Mouse (Mus musculus) cerebellum, postnatal 4 days (tissue): ENCODE results near the gene Pik3ca.

Experiments
- DNase-seq, 2 experiments: peaks; one replicate each; pipeline ENCODE4 v3.0.0; 2022; ENCODE audit warnings: low spot score in 2 of 2, mixed read lengths in 1 of 2

Pik3ca gene

GRCm38 (mm10) chr3:32397461-32398174 is at the start of gene Pik3ca:
Gene Pik3ca, plus strand, starts transcription at chr3:32397671.
- DNase-seq: peak; percentile 27 to 58

DNA sequence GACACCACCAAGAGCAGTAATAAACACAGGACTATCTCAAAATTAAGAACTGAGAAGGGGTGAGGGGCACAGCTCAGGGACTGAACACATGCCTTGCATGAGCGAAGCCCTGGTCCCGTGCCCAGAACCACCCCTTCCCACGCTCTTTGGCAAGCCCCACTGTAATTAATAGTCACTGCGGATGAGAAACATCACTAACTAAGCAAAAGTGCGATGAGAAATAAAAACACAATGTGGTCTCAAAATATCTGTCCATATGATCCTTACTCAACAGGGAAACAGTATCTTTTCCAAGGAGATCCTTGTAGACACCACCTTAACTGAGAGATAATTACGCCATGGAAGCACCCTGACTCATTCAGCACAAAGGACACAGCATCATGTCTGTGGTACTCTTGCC is 49.6 kb upstream of the Pik3ca start:
- peak in 1 of 2 experiments; percentile 32 for DNase-seq

- DNase-seq: no peak
These were observed 36.2 kb upstream of the Pik3ca start for GRCm38 (mm10) chr3:32361221-32361620.

GRCm38 (mm10) chr3:32364195-32364594 is 33.3 kb upstream of the Pik3ca start:
- DNase-seq: no peak

DNA sequence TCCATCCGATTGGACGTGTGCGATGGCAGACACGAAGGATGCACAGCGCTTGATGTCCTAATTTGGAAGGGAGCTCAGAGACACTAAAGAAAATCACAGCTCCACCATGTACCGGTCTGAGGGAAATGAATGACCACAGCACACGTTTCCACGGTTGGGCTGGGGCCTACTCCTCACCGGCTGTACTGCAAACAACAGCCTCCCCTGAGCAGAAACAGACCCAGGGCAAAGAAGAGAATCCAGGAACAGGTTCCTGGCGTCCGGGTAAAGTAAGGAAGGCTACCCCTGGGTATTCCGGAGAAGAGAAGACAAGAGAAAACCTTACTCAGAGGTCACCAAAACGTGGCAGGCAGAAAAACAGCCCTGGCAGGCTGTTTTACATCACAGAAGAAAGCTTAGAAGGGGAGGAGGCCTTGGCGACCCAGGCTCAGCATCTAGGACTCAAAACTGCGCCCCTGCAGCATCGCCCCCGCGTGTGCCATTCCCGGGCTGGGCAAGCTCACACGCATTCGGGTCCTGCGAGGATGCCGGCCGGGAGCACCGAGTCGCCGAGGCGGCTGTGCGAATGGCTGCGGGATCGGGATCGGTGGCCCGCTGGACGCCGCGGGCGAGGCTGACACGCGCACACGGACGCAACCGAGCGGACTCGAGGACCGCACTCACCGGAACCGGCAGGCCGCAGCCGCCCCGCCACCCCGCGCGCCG is 32.5 kb upstream of the Pik3ca start:
- peak in 1 of 2 experiments; percentile 27 for DNase-seq

- peak; percentile 60 to 76 for DNase-seq
These were observed 31.8 kb upstream of the Pik3ca start, which contains the start of gene Zmat3 for GRCm38 (mm10) chr3:32365546-32366245. Gene Zmat3, minus strand, starts transcription at chr3:32366014.

GRCm38 (mm10) chr3:32366246-32366734 is 31.2 kb upstream of the Pik3ca start:
- peak in 1 of 2 experiments; percentile 12 for DNase-seq

DNA sequence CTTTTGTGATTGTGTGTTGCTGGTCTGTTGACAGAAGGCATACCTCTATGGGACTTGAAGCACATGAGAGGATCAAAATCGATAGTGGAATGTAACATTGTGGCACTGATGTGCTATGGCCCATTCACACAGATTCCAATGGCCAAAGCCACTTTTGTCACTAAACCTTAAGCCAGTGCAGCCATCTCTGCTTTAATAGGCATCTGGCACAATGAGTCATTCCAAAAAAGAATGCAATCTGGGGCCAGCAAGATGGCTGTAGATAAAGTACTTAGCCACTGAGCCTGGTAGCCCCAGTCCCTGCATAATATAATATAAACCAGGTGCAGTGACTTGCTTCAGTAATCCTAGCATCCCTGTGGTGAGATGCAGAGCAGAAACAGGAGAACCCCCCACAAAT is 30.0 kb upstream of the Pik3ca start:
- DNase-seq: no peak

DNA sequence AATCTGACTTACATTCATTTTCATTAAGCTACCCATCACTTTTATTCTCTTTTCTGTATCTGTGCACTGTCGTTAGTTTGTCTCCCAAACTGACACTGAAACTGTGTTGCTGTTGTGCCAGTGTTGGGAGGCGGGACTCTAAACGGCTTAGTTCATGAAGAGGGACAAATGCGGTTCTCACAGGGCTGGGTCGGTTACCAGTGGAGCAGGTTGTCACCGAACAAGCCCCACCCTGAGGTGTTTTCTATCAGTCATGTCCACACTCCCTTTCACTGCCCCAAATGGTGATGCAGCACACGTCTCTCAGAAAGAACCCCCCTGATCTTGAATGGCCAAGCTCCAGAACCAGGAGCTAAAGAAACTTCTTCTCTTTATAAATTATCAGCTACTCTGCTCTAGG is 25.5 kb upstream of the Pik3ca start:
- no peak for DNase-seq

- DNase-seq: no peak
These were observed 25.0 kb upstream of the Pik3ca start for GRCm38 (mm10) chr3:32372470-32372869.

GRCm38 (mm10) chr3:32373236-32373635 is 24.2 kb upstream of the Pik3ca start:
- DNase-seq: no peak

- DNase-seq: no peak
These were observed 17.6 kb upstream of the Pik3ca start for GRCm38 (mm10) chr3:32379891-32380290.

DNA sequence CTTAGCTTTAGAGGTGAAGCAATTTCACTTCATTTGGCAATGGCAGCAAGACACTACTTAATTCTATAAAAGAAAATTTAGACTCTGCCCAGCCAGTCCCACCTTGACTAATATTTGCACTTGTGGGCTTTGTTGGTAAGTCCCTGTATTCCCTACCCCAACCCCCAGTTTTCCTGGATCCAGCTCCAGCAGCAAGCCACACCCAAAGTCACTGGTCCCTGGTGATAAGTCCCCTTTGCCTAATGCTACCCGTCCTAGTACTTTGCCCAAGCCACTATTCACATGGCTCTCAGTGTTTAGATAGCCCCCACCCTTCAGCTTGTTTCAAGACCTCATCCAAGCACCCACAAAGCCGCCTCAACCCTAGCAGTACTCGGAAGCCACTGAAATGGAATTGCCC is 15.9 kb upstream of the Pik3ca start:
- no peak for DNase-seq

DNA sequence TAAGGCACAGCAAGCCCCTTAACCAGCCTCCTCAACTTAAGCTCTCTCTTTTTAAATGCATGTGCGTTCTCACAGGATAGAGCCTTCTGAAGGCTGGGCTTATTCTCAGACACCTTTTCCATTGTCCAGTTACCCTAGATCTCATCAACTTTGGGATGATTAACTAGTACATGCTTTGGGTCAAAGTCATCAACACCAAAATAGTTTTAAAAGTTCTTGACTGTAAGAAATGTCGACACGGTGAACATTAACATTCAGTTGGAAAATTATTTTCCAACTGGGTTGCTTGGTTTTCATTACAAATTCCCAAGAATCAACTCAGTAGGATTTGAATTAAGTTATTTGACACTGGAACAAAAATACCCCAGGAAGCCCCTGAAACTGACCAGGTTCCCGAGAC is 4.6 kb upstream of the Pik3ca start:
- DNase-seq: no peak

DNA sequence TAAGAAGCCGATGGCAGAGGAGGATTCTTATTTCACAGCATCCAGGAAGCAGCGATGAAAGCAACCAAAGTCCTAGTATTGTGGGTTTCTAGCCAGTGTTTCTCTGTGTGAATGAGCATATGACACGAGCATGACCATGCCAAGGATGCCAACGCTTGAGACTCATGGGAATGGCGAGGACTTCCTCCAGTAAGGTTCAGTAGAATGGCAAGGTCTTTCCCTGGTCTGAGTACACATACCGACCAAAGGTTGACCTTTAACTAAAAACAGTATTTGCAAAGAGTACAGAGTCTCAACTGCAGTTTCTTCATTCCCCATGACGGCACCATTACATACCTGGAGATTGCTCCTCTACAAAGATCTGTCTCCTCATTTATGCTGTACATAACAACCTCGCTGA is 3.5 kb upstream of the Pik3ca start:
- DNase-seq: no peak

DNA sequence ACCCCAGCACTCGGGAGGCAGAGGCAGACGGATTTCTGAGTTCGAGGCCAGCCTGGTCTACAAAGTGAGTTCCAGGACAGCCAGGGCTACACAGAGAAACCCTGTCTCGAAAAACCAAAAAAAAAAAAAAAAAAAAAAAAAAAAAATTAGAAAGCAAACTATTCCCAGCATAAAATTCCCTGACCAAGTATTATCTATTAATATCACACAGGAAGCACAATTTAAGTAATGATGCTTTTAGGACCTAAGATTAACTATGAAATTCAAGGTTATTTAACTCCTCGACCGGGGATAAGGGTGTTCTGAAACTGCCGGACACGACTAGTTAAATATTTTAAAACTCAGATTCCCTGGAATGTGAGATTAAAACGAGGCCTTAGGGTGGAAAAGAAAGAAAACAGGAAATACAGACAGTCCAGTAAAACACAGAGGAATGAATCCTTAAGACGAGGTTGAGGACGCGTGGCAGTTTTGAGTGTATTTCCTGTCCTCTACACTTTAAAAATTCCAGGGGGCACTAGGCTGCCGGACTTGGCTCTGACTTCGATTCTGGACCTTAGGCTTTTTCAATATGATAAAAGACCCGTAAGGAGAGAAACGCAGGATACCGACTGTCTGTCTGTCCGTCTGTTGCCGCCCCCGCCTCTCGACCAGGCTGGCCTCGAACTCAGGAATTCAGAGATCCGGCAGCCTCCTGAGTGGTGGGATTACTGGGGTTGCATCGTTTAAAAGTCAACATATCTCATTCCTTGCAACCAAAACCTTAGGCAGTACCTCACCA is 1.5 kb upstream of the Pik3ca start:
- peak in 1 of 2 experiments; percentile 16 for DNase-seq

GRCm38 (mm10) chr3:32396794-32397460 is 544 bp upstream of the Pik3ca start:
- DNase-seq: peak; percentile 83 to 94

DNA sequence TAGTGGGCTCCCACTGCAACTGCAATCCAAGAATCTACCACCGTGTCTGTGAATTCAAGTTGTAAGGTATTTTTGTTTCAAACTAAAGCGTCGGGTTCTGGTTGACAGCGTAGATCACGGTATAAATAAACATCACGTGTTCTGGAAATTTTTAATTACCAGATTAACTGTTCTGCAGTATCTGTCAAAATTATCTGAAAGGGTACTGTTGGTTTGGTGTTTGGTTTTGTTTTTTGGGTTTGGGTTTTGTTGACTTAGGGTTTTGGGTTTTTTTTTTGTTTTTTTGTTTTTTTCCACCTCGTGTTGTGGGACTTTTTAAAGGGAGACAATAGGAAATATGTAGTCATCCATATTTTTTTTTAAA is 686 bp downstream of the Pik3ca start:
- no peak for DNase-seq

DNA sequence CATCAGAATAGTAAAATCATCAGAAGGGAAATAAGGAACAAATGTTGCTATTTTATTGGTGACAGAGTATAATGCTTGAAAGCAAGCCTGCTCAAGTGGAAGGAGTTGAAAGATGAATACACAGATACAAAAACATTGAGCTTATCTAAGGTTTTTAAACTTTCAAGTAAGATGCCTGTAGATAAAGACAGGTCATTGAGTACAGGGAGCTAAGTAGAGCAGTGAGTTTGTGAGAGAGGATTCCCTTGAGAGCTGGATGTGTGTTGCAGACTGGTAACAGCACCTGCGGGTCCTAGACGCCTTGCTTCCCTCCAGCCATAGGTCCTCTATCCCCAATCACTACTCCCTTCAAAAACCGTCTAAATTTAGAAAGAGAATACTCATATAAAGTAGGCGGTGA is 1.2 kb downstream of the Pik3ca start:
- DNase-seq: no peak

- DNase-seq: no peak
These were observed 1.9 kb downstream of the Pik3ca start for GRCm38 (mm10) chr3:32399381-32399780.

- no peak for DNase-seq
These were observed 2.5 kb downstream of the Pik3ca start for GRCm38 (mm10) chr3:32399931-32400330.
